Mouse (Mus musculus) myocyte (in vitro differentiated cells): Measurements from ENCODE around the gene Zdhhc21. TPM values are rescaled to one million over a fixed set of nuclear protein-coding genes. Genes with fewer than 3 reads are reported as not detected.

Source experiments
- H3K27me3 ChIP-seq: one replicate; pipeline ENCODE4 v1.6.1; 2011; ENCODE audit not compliant: control insufficient read depth, insufficient read depth, insufficient read length
- H3K36me3 ChIP-seq: one replicate; pipeline ENCODE4 v1.6.1; 2011; ENCODE audit not compliant: control insufficient read depth, insufficient read depth
- H3K4me2 ChIP-seq: one replicate; pipeline ENCODE4 v1.6.1; 2011; ENCODE audit warnings: low read depth, control low read depth
- H3K4me3 ChIP-seq: one replicate; pipeline ENCODE4 v1.5.1; 2011; ENCODE audit warnings: mild to moderate bottlenecking, control low read depth, moderate library complexity
- H3K79me2 ChIP-seq: one replicate; pipeline ENCODE4 v1.6.1; 2011; ENCODE audit not compliant: control insufficient read depth, insufficient read depth
- H3ac ChIP-seq: one replicate; pipeline ENCODE4 v1.6.1; 2011; ENCODE audit not compliant: control insufficient read depth, insufficient read length
- CEBPB ChIP-seq: IDR thresholded peaks from 2 replicates; pipeline ENCODE4 v1.6.1; 2011; ENCODE audit warnings: mild to moderate bottlenecking, moderate library complexity; ENCODE audit not compliant: poor library complexity, insufficient read depth, severe bottlenecking
- E2F4 ChIP-seq: IDR thresholded peaks from one replicate; pipeline ENCODE4 v1.6.1; 2011; ENCODE audit warnings: mild to moderate bottlenecking, control low read depth, moderate library complexity; ENCODE audit not compliant: insufficient read depth
- MAX ChIP-seq: IDR thresholded peaks from one replicate; pipeline ENCODE4 v1.6.1; 2011; ENCODE audit warnings: low read depth, mild to moderate bottlenecking, control low read depth
- MYOD1 ChIP-seq, 3 experiments: IDR thresholded peaks; one replicate each; pipeline ENCODE4 v1.6.1; 2011; ENCODE audit warnings: control low read depth in 2 of 3, low read depth in 2 of 3, mild to moderate bottlenecking in 2 of 3, moderate library complexity in 1 of 3; ENCODE audit not compliant: insufficient read length in 2 of 3, control insufficient read depth in 1 of 3
- MYOG ChIP-seq, 3 experiments: IDR thresholded peaks; one replicate each; pipeline ENCODE4 v1.6.1; 2011; ENCODE audit warnings: control low read depth in 2 of 3, low read depth in 2 of 3, mild to moderate bottlenecking in 2 of 3; ENCODE audit not compliant: insufficient read length in 2 of 3, control insufficient read depth in 1 of 3, insufficient read depth in 1 of 3
- POLR2A ChIP-seq: IDR thresholded peaks from one replicate; pipeline ENCODE4 v1.6.1; 2011; ENCODE audit warnings: low read depth, mild to moderate bottlenecking, control low read depth, moderate library complexity; ENCODE audit not compliant: insufficient read length
- POLR2AphosphoS2 ChIP-seq: IDR thresholded peaks from one replicate; pipeline ENCODE4 v1.6.1; 2011; ENCODE audit warnings: low read depth, control low read depth; ENCODE audit not compliant: insufficient read length
- REST ChIP-seq: IDR thresholded peaks from one replicate; pipeline ENCODE4 v1.6.1; 2011; ENCODE audit warnings: mild to moderate bottlenecking, control low read depth, moderate library complexity; ENCODE audit not compliant: insufficient read depth, insufficient read length
- SRF ChIP-seq: IDR thresholded peaks from one replicate; pipeline ENCODE4 v1.6.1; 2011; ENCODE audit warnings: low read depth; ENCODE audit not compliant: control insufficient read depth, insufficient read length
- TCF12 ChIP-seq: IDR thresholded peaks from one replicate; pipeline ENCODE4 v1.6.1; 2011; ENCODE audit warnings: mild to moderate bottlenecking, control low read depth; ENCODE audit not compliant: poor library complexity, insufficient read depth, severe bottlenecking
- TCF3 ChIP-seq: IDR thresholded peaks from one replicate; pipeline ENCODE4 v1.6.1; 2011; ENCODE audit warnings: low read depth, control low read depth; ENCODE audit not compliant: insufficient read length
- USF1 ChIP-seq: IDR thresholded peaks from one replicate; pipeline ENCODE4 v1.6.1; 2011; ENCODE audit warnings: low read depth, mild to moderate bottlenecking, control low read depth, moderate library complexity
- polyA plus RNA-seq: library from polyadenylated mRNA; unstranded; fragments of >200 nt; fragmentation: generic; extraction: Trizol; gene quantifications from one replicate; pipeline ENCODE4 v1.2.1, GENCODE M21; 2012; ENCODE audit warnings: missing spikeins

Zdhhc21 gene
- polyA plus RNA-seq, 1 experiment, result 3.1 TPM

- TF ChIP-seq TCF3 (no peak), POLR2AphosphoS2 (no peak), TCF12 (no peak), POLR2A (no peak), MYOD1 (IDR thresholded peaks at IDR 0.05; ENCODE audit: control insufficient read depth in 1 of 3, insufficient read length in 2 of 3, low read depth in 2 of 3) (no peak), E2F4 (no peak), MYOG (IDR thresholded peaks at IDR 0.05; ENCODE audit: control insufficient read depth in 1 of 3, insufficient read depth in 1 of 3, insufficient read length in 2 of 3, low read depth in 2 of 3) (no peak), MAX (no peak), USF1 (no peak), CEBPB (no peak), REST (no peak), SRF (no peak)
- H3K79me2 ChIP-seq, result peaks cover 38% of the 10 kb centered on the region
- peak overlapping the region; percentile 99 for H3ac ChIP-seq
Observed at GRCm38 (mm10) chr4:82858431-82859010, 1.2 kb downstream of the Zdhhc21 start.

GRCm38 (mm10) chr4:82856986-82857385 lies 2.8 kb downstream of the Zdhhc21 start:
- Histone ChIP-seq H3K79me2 (peaks cover 38% of the 10 kb centered on the region), H3K27me3 (no peaks in the 10 kb centered on the region), H3K4me3 (no peak overlapping the region), H3K4me2 (no peak overlapping the region), H3ac (no peak overlapping the region), H3K36me3 (no peaks in the 10 kb centered on the region)
- TF ChIP-seq TCF3 (no peak), POLR2A (no peak), USF1 (no peak), TCF12 (no peak), MAX (no peak), SRF (no peak), MYOD1 (IDR thresholded peaks at IDR 0.05; ENCODE audit: control insufficient read depth in 1 of 3, insufficient read length in 2 of 3, low read depth in 2 of 3) (no peak), POLR2AphosphoS2 (no peak), REST (no peak), MYOG (IDR thresholded peaks at IDR 0.05; ENCODE audit: control insufficient read depth in 1 of 3, insufficient read depth in 1 of 3, insufficient read length in 2 of 3, low read depth in 2 of 3) (no peak), E2F4 (no peak), CEBPB (no peak)

More at GRCm38 (mm10) chr4:82858431-82859010, 1.2 kb downstream of the Zdhhc21 start:
- Histone ChIP-seq H3K4me2 (peak overlapping the region; percentile 94), H3K36me3 (no peaks in the 10 kb centered on the region), H3K27me3 (no peaks in the 10 kb centered on the region), H3K4me3 (peak overlapping the region; percentile 53)

- H3K4me2 ChIP-seq, result no peak overlapping the region
- H3K27me3 ChIP-seq, result no peaks in the 10 kb centered on the region
- H3K36me3 ChIP-seq, result no peaks in the 10 kb centered on the region
- TF ChIP-seq MAX (no peak), POLR2AphosphoS2 (no peak), MYOG (IDR thresholded peaks at IDR 0.05; ENCODE audit: control insufficient read depth in 1 of 3, insufficient read depth in 1 of 3, insufficient read length in 2 of 3, low read depth in 2 of 3) (no peak), TCF3 (no peak), TCF12 (no peak), SRF (no peak), E2F4 (no peak), CEBPB (no peak), POLR2A (no peak), MYOD1 (IDR thresholded peaks at IDR 0.05; ENCODE audit: control insufficient read depth in 1 of 3, insufficient read length in 2 of 3, low read depth in 2 of 3) (no peak), USF1 (no peak), REST (no peak)
- no peak overlapping the region for H3ac ChIP-seq
- H3K4me3 ChIP-seq, result no peak overlapping the region
- peaks cover 35% of the 10 kb centered on the region for H3K79me2 ChIP-seq
Observed at GRCm38 (mm10) chr4:82853809-82854208, 5.9 kb downstream of the Zdhhc21 start.

- Histone ChIP-seq H3ac (no peak overlapping the region), H3K79me2 (no peaks in the 10 kb centered on the region), H3K4me2 (peak overlapping the region; percentile 63), H3K27me3 (no peaks in the 10 kb centered on the region), H3K36me3 (peaks cover 4% of the 10 kb centered on the region), H3K4me3 (no peak overlapping the region)
- TF ChIP-seq SRF (no peak), POLR2AphosphoS2 (no peak), MYOD1 (IDR thresholded peaks at IDR 0.05; ENCODE audit: control insufficient read depth in 1 of 3, insufficient read length in 2 of 3, low read depth in 2 of 3) (peak in 1 of 3 experiments; percentile 28)
Observed at GRCm38 (mm10) chr4:82848552-82849234, 11.1 kb downstream of the Zdhhc21 start.

- Histone ChIP-seq H3K79me2 (no peaks in the 10 kb centered on the region), H3K27me3 (no peaks in the 10 kb centered on the region), H3K4me3 (no peak overlapping the region), H3ac (no peak overlapping the region), H3K4me2 (no peak overlapping the region), H3K36me3 (peaks cover 16% of the 10 kb centered on the region)
- TF ChIP-seq MYOD1 (IDR thresholded peaks at IDR 0.05; ENCODE audit: control insufficient read depth in 1 of 3, insufficient read length in 2 of 3, low read depth in 2 of 3), result no peak
- TF ChIP-seq CEBPB, result no peak
- TF ChIP-seq TCF3, result no peak
- no peak for TF ChIP-seq POLR2AphosphoS2
- no peak for TF ChIP-seq E2F4
- TF ChIP-seq USF1, result no peak
- TF ChIP-seq POLR2A, result no peak
- no peak for TF ChIP-seq REST
- TF ChIP-seq MYOG (IDR thresholded peaks at IDR 0.05; ENCODE audit: control insufficient read depth in 1 of 3, insufficient read depth in 1 of 3, insufficient read length in 2 of 3, low read depth in 2 of 3), result no peak
- no peak for TF ChIP-seq MAX
Observed at GRCm38 (mm10) chr4:82837526-82838240, 22.1 kb downstream of the Zdhhc21 start.
